Mouse (Mus musculus): ENCODE measurements at regions not wholly inside any gene's neighbourhood (a gene's known extent, or its start where the extent isn't known, plus 50 kb on each side); places are given as distances from the start of the nearest gene placed in this dataset.

- no peak for DNase-seq (ENCODE audit: low spot score in 2 of 2)
These were observed 384.3 kb downstream of the Btbd3 start for GRCm38 (mm10) chr2:138640654-138641053.

GRCm38 (mm10) chr2:138641335-138641734 lies 385.0 kb downstream of the Btbd3 start:
- no peak for DNase-seq (ENCODE audit: low spot score in 2 of 2)

GRCm38 (mm10) chr2:138648616-138649015 lies 392.3 kb downstream of the Btbd3 start:
- no peak for DNase-seq (ENCODE audit: low spot score in 2 of 2)

GRCm38 (mm10) chr2:138659376-138659775 lies 403.0 kb downstream of the Btbd3 start:
- no peak for DNase-seq (ENCODE audit: low spot score in 2 of 2)

GRCm38 (mm10) chr2:138670307-138670706 lies 413.9 kb downstream of the Btbd3 start:
- no peak for DNase-seq (ENCODE audit: low spot score in 2 of 2)

- no peak for DNase-seq (ENCODE audit: low spot score in 2 of 2)
These were observed 418.4 kb downstream of the Btbd3 start for GRCm38 (mm10) chr2:138674801-138675200.

- no peak for DNase-seq (ENCODE audit: low spot score in 2 of 2)
These were observed 419.1 kb downstream of the Btbd3 start for GRCm38 (mm10) chr2:138675229-138676065.

- DNase-seq (ENCODE audit: low spot score in 2 of 2) = peak in 1 of 2 experiments; percentile 18
These were observed 431.9 kb downstream of the Btbd3 start for GRCm38 (mm10) chr2:138688140-138688871.

- no peak for DNase-seq (ENCODE audit: low spot score in 2 of 2)
These were observed 433.1 kb downstream of the Btbd3 start for GRCm38 (mm10) chr2:138689497-138689896.

- no peak for DNase-seq (ENCODE audit: low spot score in 2 of 2)
These were observed 446.4 kb downstream of the Btbd3 start for GRCm38 (mm10) chr2:138702783-138703182.

GRCm38 (mm10) chr2:138703943-138704541 lies 447.7 kb downstream of the Btbd3 start:
- DNase-seq (ENCODE audit: low spot score in 2 of 2) = no peak

- peak in 1 of 2 experiments; percentile 32 for DNase-seq (ENCODE audit: low spot score in 2 of 2)
These were observed 452.4 kb downstream of the Btbd3 start for GRCm38 (mm10) chr2:138708763-138709162.

GRCm38 (mm10) chr2:138733846-138734245 lies 477.5 kb downstream of the Btbd3 start:
- no peak for DNase-seq (ENCODE audit: low spot score in 2 of 2)

- DNase-seq (ENCODE audit: low spot score in 2 of 2) = no peak
These were observed 488.4 kb downstream of the Btbd3 start for GRCm38 (mm10) chr2:138744806-138745205.

GRCm38 (mm10) chr2:138760439-138760963 lies 504.1 kb downstream of the Btbd3 start:
- no peak for DNase-seq (ENCODE audit: low spot score in 2 of 2)

- no peak for DNase-seq (ENCODE audit: low spot score in 2 of 2)
These were observed 505.0 kb downstream of the Btbd3 start for GRCm38 (mm10) chr2:138761400-138761799.

GRCm38 (mm10) chr2:138766275-138766842 lies 510.0 kb downstream of the Btbd3 start:
- DNase-seq (ENCODE audit: low spot score in 2 of 2) = no peak

- DNase-seq (ENCODE audit: low spot score in 2 of 2) = no peak
These were observed 527.4 kb downstream of the Btbd3 start for GRCm38 (mm10) chr2:138783781-138784180.

- DNase-seq (ENCODE audit: low spot score in 2 of 2) = peak; percentile 73 to 90
These were observed 536.5 kb downstream of the Btbd3 start for GRCm38 (mm10) chr2:138792711-138793450.

GRCm38 (mm10) chr2:138806196-138806595 lies 549.8 kb downstream of the Btbd3 start:
- no peak for DNase-seq (ENCODE audit: low spot score in 2 of 2)

GRCm38 (mm10) chr2:138809767-138810166 lies 553.4 kb downstream of the Btbd3 start:
- no peak for DNase-seq (ENCODE audit: low spot score in 2 of 2)

All from layer of hippocampus, adult 18-20 months (tissue).